Mouse (Mus musculus): ENCODE measurements around the gene Flrt2.
A peak's percentile ranks its signal among the peaks of the same experiment; 100 is the strongest.

Flrt2 gene

GRCm38 (mm10) chr12:95737571-95737970 is 45.5 kb downstream of the Flrt2 start:
- DNase-seq = no peak

GRCm38 (mm10) chr12:95738031-95738430 is 46.0 kb downstream of the Flrt2 start:
- DNase-seq = no peak

DNA sequence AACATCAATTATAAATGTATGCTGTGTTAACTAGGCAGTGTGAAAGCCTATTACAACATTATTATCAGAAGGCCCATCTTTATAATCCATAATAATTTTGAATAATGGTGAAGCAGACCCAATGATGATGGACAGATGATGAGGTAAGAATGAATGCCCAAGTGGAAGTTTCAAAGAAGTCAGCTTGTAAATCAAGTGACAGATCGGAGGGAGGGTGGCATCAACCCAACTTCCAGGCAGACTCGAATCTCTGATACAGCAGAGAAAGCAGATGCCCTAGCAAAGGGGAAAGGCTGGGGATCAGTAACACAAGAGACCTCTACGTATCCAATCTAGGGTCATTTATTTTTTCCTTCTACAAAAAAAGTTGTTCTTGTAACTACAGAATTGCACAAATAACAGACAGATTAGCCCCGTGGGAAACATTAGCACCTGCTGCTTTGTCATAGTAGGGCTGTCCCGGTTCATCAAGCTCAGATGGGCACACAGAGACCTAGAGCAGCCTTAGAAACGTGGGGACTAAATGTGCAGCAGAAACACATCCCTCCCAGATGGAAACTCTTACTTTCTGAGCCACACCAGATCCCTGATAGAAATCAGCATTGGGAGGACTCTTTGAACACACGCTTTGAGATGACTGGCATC is 46.6 kb downstream of the Flrt2 start:
- no peak for DNase-seq

DNA sequence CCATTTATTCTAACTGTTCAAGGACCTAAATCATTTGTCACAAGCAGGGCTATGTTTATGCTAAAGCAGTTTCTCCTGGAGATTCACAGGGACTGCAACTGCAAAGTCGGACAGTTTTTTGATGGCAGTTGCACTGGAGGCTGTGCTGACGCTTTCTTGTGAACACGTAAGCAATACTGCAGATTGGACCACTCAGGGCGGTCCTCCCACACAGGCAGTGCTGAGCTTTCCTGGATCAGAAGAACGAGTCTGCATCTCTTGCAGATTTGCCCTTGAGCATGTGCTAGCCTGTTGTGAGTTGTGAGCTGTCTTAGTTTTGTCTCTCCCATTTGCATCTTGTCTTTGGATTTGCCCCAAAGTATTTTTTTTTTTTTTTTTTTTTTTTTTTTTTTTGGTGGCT is 47.7 kb downstream of the Flrt2 start:
- no peak for DNase-seq

GRCm38 (mm10) chr12:95741296-95741695 is 49.3 kb downstream of the Flrt2 start:
- DNase-seq = no peak

- no peak for DNase-seq
Observed at GRCm38 (mm10) chr12:95744307-95744706, 52.3 kb downstream of the Flrt2 start.

DNA sequence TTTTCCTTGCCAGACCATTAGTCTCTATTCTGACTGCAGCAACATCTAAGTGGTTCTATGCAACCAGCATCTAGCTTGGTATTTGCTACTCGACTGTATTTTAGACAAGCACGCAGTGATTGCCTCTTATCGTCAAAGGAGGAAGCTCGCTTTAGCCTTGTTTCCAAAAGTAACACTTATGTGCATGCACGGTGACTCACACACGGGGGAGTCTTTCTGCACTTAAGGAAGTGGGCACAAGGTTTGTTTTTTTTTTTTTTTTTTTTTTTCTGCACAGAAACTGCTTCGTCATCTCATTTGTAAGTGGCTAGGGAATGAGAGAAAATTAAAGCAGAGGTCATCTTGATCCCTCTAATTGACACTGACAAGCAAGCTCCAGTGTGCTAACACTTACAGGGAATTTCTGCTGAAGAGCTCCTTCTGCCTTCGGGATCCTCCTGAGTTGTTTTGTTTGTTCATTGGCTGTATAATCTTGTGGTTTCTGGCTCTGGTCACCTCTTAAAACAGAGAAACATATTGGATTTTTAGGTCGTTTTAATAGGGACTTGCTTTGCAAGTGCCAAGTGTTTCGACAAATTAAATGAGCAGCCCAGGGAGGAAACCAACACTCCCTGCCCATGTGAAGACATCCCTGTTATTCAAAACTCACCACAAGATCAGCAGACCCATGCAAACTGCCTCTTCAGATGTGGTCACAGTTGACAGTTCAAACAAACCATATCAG is 55.0 kb downstream of the Flrt2 start:
- peak in 1 of 2 experiments; percentile 20 for DNase-seq

GRCm38 (mm10) chr12:95748760-95749159 is 56.7 kb downstream of the Flrt2 start:
- DNase-seq = no peak

- no peak for DNase-seq
Observed at GRCm38 (mm10) chr12:95749248-95749647, 57.2 kb downstream of the Flrt2 start.

- no peak for DNase-seq
Observed at GRCm38 (mm10) chr12:95759212-95759746, 67.3 kb downstream of the Flrt2 start.

DNA sequence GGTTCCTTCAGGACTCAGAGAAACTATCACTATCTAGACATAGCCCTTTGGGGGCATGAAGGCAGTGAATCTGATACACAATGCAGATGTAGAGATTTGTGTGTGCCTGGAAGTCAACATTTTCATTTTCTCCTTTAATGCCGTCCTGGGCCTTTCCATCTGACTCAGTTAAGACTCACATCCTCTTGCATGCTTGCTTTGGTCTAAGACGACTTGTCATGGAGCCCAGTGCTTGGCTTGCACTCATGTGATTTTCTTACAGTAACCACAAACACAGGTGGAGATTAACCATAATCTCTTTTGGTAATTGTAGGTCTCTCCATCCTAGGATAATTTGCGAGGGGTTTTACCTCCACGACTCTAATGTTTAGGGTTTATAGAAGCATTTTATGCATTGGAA is 73.2 kb downstream of the Flrt2 start:
- DNase-seq = no peak

- DNase-seq = no peak
Observed at GRCm38 (mm10) chr12:95769041-95769440, 77.0 kb downstream of the Flrt2 start.

GRCm38 (mm10) chr12:95770251-95770650 is 78.2 kb downstream of the Flrt2 start:
- peak in 1 of 2 experiments; percentile 4 for DNase-seq

- DNase-seq = no peak
Observed at GRCm38 (mm10) chr12:95790146-95790545, 98.1 kb downstream of the Flrt2 start.

DNA sequence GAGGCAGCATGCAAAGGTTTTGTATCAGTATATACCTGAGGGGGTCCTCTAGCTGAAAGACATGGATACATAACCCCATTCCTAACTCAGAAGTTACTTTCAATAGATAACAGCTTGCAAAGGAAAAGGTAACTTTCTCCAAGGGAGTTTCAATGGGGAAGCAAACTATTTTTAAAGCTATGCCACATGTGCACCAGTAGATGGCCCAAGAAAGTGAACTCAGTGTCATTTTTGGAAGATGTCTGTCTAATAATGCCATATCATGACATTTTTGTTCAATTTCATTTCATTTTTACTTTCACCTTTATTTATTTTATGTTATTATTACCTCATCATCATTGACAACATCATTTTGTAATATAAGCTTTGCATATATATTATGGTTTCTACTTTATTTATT is 124.6 kb downstream of the Flrt2 start:
- no peak for DNase-seq

Measured in kidney, postnatal 36 days (tissue).